ENCODE assay signal across 8 mouse cellular contexts in the genomic region with DNA sequence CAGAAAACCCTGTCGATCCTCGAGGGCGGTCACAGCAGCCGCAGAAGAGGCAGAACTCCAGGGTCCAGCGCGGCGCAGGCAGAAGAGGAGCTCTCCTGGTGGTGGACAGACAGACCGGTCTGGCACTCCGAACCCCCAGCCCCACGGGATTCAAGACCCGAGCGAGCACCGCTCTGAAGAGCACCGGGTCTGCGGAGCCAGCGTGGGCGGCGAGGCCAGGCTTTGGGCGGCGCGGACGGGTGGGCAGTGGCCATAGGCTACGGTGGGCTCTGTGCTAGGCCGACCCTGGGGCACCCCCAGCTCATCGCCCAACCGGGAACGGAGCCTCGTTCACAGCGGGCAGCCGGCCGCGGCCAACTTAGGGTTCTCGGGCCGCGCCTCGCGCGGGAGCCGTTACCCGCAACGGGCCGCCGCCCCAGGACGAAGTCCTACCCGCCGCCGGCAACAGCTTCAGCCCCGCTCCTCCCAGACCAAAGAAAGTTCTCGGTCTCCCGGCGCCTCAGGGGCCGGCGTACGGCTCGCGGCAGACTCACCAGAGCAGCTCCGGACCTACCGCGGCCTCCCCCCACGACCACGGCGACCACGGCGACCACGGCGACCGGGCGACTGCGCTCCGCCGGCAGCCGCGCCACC. TPM values are rescaled to one million over a fixed set of nuclear protein-coding genes. Genes with fewer than 3 reads are reported as not detected.
DNase-seq lines count a peak whose midpoint lies in the region; ATAC-seq and TF ChIP-seq lines count a peak whose summit lies in the region.

No protein-coding gene starts in this region.

- no peak for DNase-seq in kidney, adult 9 months
- DNase-seq in G1E (ENCODE audit: low spot score), result peak; percentile 21
- peak; percentile 68 for DNase-seq in embryo, embryonic 11 days
- peak; percentile 66 for DNase-seq in hindbrain, embryonic 11.5 days (ENCODE audit: low spot score)
- no peak for DNase-seq in liver, postnatal 0 days
- DNase-seq in urinary bladder, postnatal 25 days (ENCODE audit: low spot score), result no peak

- peak overlapping the region; percentile 69 for H3K27ac ChIP-seq in kidney, embryonic 14.5 days (ENCODE audit: low read depth, low read length)
- H3K27ac ChIP-seq in hindbrain, embryonic 11.5 days (ENCODE audit: low read depth, low read length), result peak overlapping the region; percentile 78
- peak overlapping the region; percentile 92 for H3K27ac ChIP-seq in liver, postnatal 0 days (ENCODE audit: low read depth)
- peak overlapping the region; percentile 77 for H3K27ac ChIP-seq in stomach, embryonic 15.5 days

- no peaks in the 10 kb centered on the region for H3K9me3 ChIP-seq in kidney, embryonic 14.5 days (ENCODE audit: control insufficient read depth, low read length)
- H3K9me3 ChIP-seq in G1E (replicated peaks), result no peaks in the 10 kb centered on the region
- H3K9me3 ChIP-seq in hindbrain, embryonic 11.5 days (ENCODE audit: control insufficient read depth, low read length), result no peaks in the 10 kb centered on the region
- H3K9me3 ChIP-seq in liver, postnatal 0 days (ENCODE audit: low read length), result no peaks in the 10 kb centered on the region
- H3K9me3 ChIP-seq in stomach, embryonic 15.5 days, result no peaks in the 10 kb centered on the region

- H3K9ac ChIP-seq in kidney, embryonic 14.5 days (ENCODE audit: low read depth, low read length), result peak overlapping the region; percentile 80
- H3K9ac ChIP-seq in hindbrain, embryonic 11.5 days (ENCODE audit: low read depth, low read length), result peak overlapping the region; percentile 84
- H3K9ac ChIP-seq in liver, postnatal 0 days (replicated peaks), result peak overlapping the region; percentile 93
- peak overlapping the region; percentile 62 for H3K9ac ChIP-seq in stomach, embryonic 15.5 days

- under 1% methylated on average over 72 of the region's 73 CpGs for WGBS in kidney, embryonic 14.5 days
- WGBS in hindbrain, embryonic 11.5 days, result under 1% methylated on average over 72 of the region's 73 CpGs
- WGBS in liver, postnatal 0 days (ENCODE audit: insufficient replicate concordance), result 2% methylated on average over 48 of the region's 73 CpGs
- 0% methylated on average over 73 of the region's 73 CpGs for WGBS in stomach, embryonic 15.5 days

- TF ChIP-seq EP300 in liver, postnatal 0 days (IDR thresholded peaks at IDR 0.05; ENCODE audit: low read depth), result no peak

- peak; percentile 76 for ATAC-seq in kidney, embryonic 14.5 days (ENCODE audit: low FRiP score, low TSS enrichment)
- ATAC-seq in G1E (ENCODE audit: extremely low read depth, insufficient number of reproducible peaks, low FRiP score, poor library complexity, severe bottlenecking), result no peak
- peak; percentile 88 for ATAC-seq in hindbrain, embryonic 11.5 days (ENCODE audit: low FRiP score)
- peak; percentile 67 for ATAC-seq in liver, postnatal 0 days
- ATAC-seq in stomach, embryonic 15.5 days (ENCODE audit: insufficient read depth, low FRiP score, low read depth), result peak; percentile 50

- 0 out of 2 replicates have a peak, but pooled peaks cover 4% of the 10 kb centered on the region for H3K4me1 ChIP-seq in kidney, embryonic 14.5 days (ENCODE audit: control insufficient read depth, insufficient read depth, low read length)
- H3K4me1 ChIP-seq in G1E (ENCODE audit: insufficient read depth, low read depth, low read length), result peaks cover 19% of the 10 kb centered on the region
- no peaks in the 10 kb centered on the region for H3K4me1 ChIP-seq in hindbrain, embryonic 11.5 days (replicated peaks; ENCODE audit: control insufficient read depth, insufficient read depth, low read length)
- H3K4me1 ChIP-seq in liver, postnatal 0 days (ENCODE audit: insufficient read depth), result peaks cover 13% of the 10 kb centered on the region; the same call in 1 of the 2 replicates
- no peaks in the 10 kb centered on the region; the same call in 1 of the 2 replicates for H3K4me1 ChIP-seq in stomach, embryonic 15.5 days

- H3K36me3 ChIP-seq in kidney, embryonic 14.5 days (ENCODE audit: control insufficient read depth, insufficient read depth, low read length), result no peaks in the 10 kb centered on the region
- H3K36me3 ChIP-seq in G1E (replicated peaks), result peaks cover 18% of the 10 kb centered on the region
- H3K36me3 ChIP-seq in hindbrain, embryonic 11.5 days (ENCODE audit: control insufficient read depth, insufficient read depth, low read length), result no peaks in the 10 kb centered on the region
- H3K36me3 ChIP-seq in liver, postnatal 0 days (replicated peaks; ENCODE audit: insufficient read depth, low read length), result no peaks in the 10 kb centered on the region
- no peaks in the 10 kb centered on the region for H3K36me3 ChIP-seq in stomach, embryonic 15.5 days

- TF ChIP-seq CTCF in G1E (IDR thresholded peaks at IDR 0.05; ENCODE audit: low read depth, low read length), result no peak
- 0 out of 2 replicates have a peak, but pooled peaks have one; percentile 3 for TF ChIP-seq CTCF in liver, postnatal 0 days (IDR thresholded peaks at IDR 0.05; ENCODE audit: low read depth)

- peak overlapping the region; percentile 85 for H3K4me3 ChIP-seq in kidney, embryonic 14.5 days (ENCODE audit: low read length)
- peak overlapping the region; percentile 81 for H3K4me3 ChIP-seq in G1E (ENCODE audit: low read depth, low read length)
- H3K4me3 ChIP-seq in hindbrain, embryonic 11.5 days (ENCODE audit: low read depth, low read length), result peak overlapping the region; percentile 87
- peak overlapping the region; percentile 85 for H3K4me3 ChIP-seq in liver, postnatal 0 days (ENCODE audit: low read depth, low read length)
- peak overlapping the region; percentile 91 for H3K4me3 ChIP-seq in stomach, embryonic 15.5 days (replicated peaks)

- H3K4me2 ChIP-seq in kidney, embryonic 14.5 days (replicated peaks; ENCODE audit: low read depth, low read length), result peak overlapping the region; percentile 89
- peak overlapping the region; percentile 84 for H3K4me2 ChIP-seq in hindbrain, embryonic 11.5 days (replicated peaks; ENCODE audit: low read depth, low read length)
- H3K4me2 ChIP-seq in liver, postnatal 0 days (ENCODE audit: low read depth, low read length), result peak overlapping the region; percentile 78
- peak overlapping the region; percentile 97 for H3K4me2 ChIP-seq in stomach, embryonic 15.5 days

- no peaks in the 10 kb centered on the region for H3K27me3 ChIP-seq in kidney, embryonic 14.5 days (ENCODE audit: control insufficient read depth, insufficient read depth, low read length)
- H3K27me3 ChIP-seq in G1E (ENCODE audit: insufficient read depth, low read length), result no peaks in the 10 kb centered on the region
- H3K27me3 ChIP-seq in hindbrain, embryonic 11.5 days (ENCODE audit: control insufficient read depth, insufficient read depth, low read length), result no peaks in the 10 kb centered on the region
- no peaks in the 10 kb centered on the region for H3K27me3 ChIP-seq in liver, postnatal 0 days (ENCODE audit: insufficient read depth, low read length)
- H3K27me3 ChIP-seq in stomach, embryonic 15.5 days (replicated peaks), result no peaks in the 10 kb centered on the region

RNA-seq across cellular contexts. Expression of gene Fam126a, which starts 0.4 kb away (rescaled TPM):
- 10.1 and 26.8 TPM in 2 replicates for polyA plus RNA-seq in kidney, embryonic 14.5 days (2014; fragmentation: Nextera tagmentation; extraction: Ambion mirVana)
- total RNA-seq in G1E (2014; fragmentation: Nextera tagmentation) (47.0 and 58.9 TPM in 2 replicates), G1E (2017) (31.4 and 36.9 TPM in 2 replicates)
- polyA plus RNA-seq in G1E (2012), result 2.8 and 4.4 TPM in 2 replicates
- polyA plus RNA-seq in hindbrain, embryonic 11.5 days (2014; fragmentation: Nextera tagmentation; extraction: Ambion mirVana), result 38.8 and 42.1 TPM in 2 replicates
- polyA plus RNA-seq in liver, postnatal 0 days (2015; fragmentation: Nextera tagmentation; extraction: Ambion mirVana), result 33.4 and 34.5 TPM in 2 replicates
- polyA plus RNA-seq in stomach, embryonic 15.5 days (2015; fragmentation: Nextera tagmentation; extraction: Ambion mirVana), result 18.0 and 18.2 TPM in 2 replicates

Comparison
In these comparisons a context has a peak if more than half of its experiments do, and no peak if none do; other contexts are left out.
1. DNase-seq: peak in G1E (single experiment), embryo, embryonic 11 days (single experiment) and hindbrain, embryonic 11.5 days (single experiment); none in kidney, adult 9 months (single experiment), liver, postnatal 0 days (single experiment) and urinary bladder, postnatal 25 days (single experiment).
2. Peak in every context shown above with its lines, with median percentiles within 50 percentile points of each other: H3K27ac ChIP-seq, H3K4me2 ChIP-seq, H3K4me3 ChIP-seq and H3K9ac ChIP-seq.